Mouse (Mus musculus): ENCODE data around the gene Utp3.

DNA sequence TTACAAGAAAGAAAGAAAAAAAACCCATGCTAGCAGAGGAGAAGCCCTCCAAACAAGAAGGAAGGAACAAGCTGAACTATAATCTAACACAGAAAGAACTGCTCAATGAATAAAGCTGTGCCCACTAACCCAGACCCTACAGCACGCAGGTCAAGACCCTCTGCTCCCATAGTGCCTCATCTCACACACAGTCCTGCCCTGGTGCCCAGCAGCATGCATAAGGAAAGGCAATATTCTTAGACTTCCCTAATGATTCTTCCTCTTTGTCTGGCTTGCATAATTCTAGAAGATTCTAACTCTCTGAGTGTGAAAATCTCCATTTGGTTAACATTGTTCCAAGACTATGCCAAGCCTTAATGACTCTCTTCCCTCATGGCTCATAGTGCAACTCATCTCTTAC is 45.3 kb upstream of the Utp3 start:
- no peak for TF ChIP-seq CTCF (conservative IDR thresholded peaks at IDR 0.05 in 1 of 2, IDR thresholded peaks at IDR 0.05 in 1 of 2; ENCODE audit: low read depth in 2 of 2, low read length in 2 of 2)
- no peak for TF ChIP-seq SMC3 (IDR thresholded peaks at IDR 0.05; ENCODE audit: low read depth, low read length)
- TF ChIP-seq RCOR1 (conservative IDR thresholded peaks at IDR 0.05; ENCODE audit: low read depth, low read length): no peak
- TF ChIP-seq MEF2A (IDR thresholded peaks at IDR 0.05; ENCODE audit: borderline replicate concordance, low read depth, low read length): no peak
- no peak for TF ChIP-seq POLR2A (IDR thresholded peaks at IDR 0.05; ENCODE audit: low read depth, low read length)
